Mouse (Mus musculus) ES-E14 (cell line): Measurements from ENCODE around the gene Dolk.

Experiments used
- CHD2 ChIP-seq: IDR thresholded peaks from 2 replicates; pipeline ENCODE4 v1.6.1; 2014; ENCODE audit warnings: mild to moderate bottlenecking, low read depth, low read length, inconsistent platforms
- HCFC1 ChIP-seq: IDR thresholded peaks from 2 replicates; pipeline ENCODE4 v1.6.1; 2012; ENCODE audit warnings: low read length, inconsistent platforms, borderline replicate concordance; ENCODE audit not compliant: insufficient read depth
- MAFK ChIP-seq: IDR thresholded peaks from 2 replicates; pipeline ENCODE4 v1.6.1; 2014; ENCODE audit warnings: mild to moderate bottlenecking, low read depth, low read length, inconsistent platforms; ENCODE audit not compliant: insufficient read depth
- ZC3H11A ChIP-seq: IDR thresholded peaks from 2 replicates; pipeline ENCODE4 v1.6.1; 2012; ENCODE audit warnings: low read depth, mild to moderate bottlenecking, inconsistent platforms, low read length, borderline replicate concordance
- ZNF384 ChIP-seq: IDR thresholded peaks from 2 replicates; pipeline ENCODE4 v1.6.1; 2012; ENCODE audit warnings: low read depth, low read length, inconsistent platforms

GRCm38 (mm10) chr2:30243391-30243790 is 42.7 kb downstream of the Dolk start:
- no peak for TF ChIP-seq HCFC1
- no peak for TF ChIP-seq ZC3H11A
- no peak for TF ChIP-seq MAFK
- no peak for TF ChIP-seq CHD2
- no peak for TF ChIP-seq ZNF384
